Mouse (Mus musculus): ENCODE data around the gene Lrpprc. TPM values are rescaled to one million over a fixed set of nuclear protein-coding genes. Genes with fewer than 3 reads are reported as not detected.
A peak's percentile ranks its signal among the peaks of the same experiment; 100 is the strongest.

Gene Lrpprc
- polyA plus RNA-seq, 1 experiment from 2014 or later = 62.2 TPM

DNA sequence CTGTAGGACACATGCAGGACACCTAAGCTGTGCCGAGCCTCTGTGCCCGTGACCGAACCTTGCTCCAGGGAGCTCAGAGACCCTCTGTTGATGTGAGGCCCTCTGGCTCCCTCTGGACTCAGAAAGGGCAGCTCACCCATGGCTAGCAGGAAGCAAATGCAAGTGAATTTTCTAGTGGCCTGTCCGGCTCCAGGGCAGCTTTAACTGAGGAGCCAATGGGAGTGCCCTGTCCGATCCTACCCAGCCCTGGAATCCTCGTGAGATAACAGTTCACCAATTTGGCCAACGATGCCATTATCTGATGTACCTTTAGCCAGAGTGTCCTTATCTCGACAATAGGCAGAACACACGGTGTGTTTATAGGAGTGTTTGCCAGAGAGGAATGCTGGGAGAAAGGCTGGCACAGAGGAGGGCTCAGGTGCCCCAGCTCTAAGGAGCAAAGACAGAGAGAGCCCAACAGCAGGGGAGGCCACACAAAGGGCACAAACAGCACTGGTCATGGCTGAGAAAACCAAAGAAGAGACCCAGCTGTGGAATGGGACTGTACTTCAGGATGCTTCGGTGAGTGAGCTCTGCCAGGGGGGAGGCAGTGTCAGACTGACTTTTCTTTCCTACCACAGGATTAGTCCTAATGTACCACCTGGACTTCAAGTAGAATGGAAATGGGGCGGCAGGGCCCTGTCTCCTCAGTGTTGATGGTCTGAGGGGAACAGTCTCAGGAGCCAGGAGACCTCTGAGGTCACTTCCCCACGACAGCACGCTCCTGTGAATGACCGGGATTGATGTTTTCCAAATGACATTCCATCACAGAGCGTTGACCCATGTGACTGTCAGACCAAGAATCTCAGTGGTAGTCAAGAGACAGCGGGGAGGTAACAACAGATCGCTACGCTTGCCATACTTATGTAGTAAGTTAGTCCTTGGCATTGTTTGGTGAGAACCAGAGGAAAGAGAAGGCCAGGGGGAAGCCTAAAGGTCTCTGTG is 107.6 kb downstream of the Lrpprc start, which contains the start of gene Abcg5:
Gene Abcg5 (minus strand): TSS at position 278 of the 984 bp plus-strand sequence.
- WGBS (ENCODE audit: insufficient replicate concordance) = 64% methylated on average over 18 of the region's 18 CpGs

DNA sequence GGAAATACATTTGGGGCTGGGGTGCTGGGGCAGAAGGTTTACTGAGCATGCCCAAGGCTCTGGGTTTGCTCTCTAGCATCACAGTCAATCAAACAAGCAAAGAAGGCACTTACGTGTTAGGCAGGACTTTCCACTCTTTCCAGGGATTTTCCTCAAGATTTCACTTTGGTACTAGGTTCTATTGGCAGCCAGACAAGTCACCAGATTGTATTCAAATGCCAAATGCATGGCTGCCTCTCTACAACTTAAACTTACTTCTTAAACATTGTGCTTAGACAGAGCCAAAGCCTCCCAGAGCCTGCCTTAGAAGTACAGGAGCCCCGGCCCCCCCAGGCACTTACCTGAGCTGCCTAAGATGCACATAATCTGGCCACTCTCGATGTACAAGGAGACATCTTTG is 108.9 kb downstream of the Lrpprc start:
- H3K9me3 ChIP-seq (replicated peaks; ENCODE audit: control insufficient read depth, low read length) = no peaks in the 10 kb centered on the region
- no peaks in the 10 kb centered on the region for H3K27me3 ChIP-seq (ENCODE audit: control insufficient read depth, insufficient read depth, low read length)
- no peak overlapping the region for H3K9ac ChIP-seq (ENCODE audit: low read depth, low read length)
- no peak overlapping the region for H3K4me3 ChIP-seq (ENCODE audit: low read depth, low read length)
- H3K4me2 ChIP-seq = no peak overlapping the region
- 82% methylated on average over 3 of the region's 3 CpGs for WGBS (ENCODE audit: insufficient replicate concordance)
- H3K36me3 ChIP-seq (ENCODE audit: control insufficient read depth, insufficient read depth, low read length) = no peaks in the 10 kb centered on the region
- no peaks in the 10 kb centered on the region for H3K4me1 ChIP-seq (ENCODE audit: control insufficient read depth, insufficient read depth, low read length)
- no peak overlapping the region for H3K27ac ChIP-seq (ENCODE audit: low read depth, low read length)
- ATAC-seq (replicated peaks; ENCODE audit: insufficient number of reproducible peaks, low FRiP score, low TSS enrichment) = no peak

More for the DNA sequence above, 107.6 kb downstream of the Lrpprc start, which contains the start of gene Abcg5:
- no peak within 1 kb of the TSS for H3K27ac ChIP-seq (ENCODE audit: low read depth, low read length)
- H3K4me3 ChIP-seq (ENCODE audit: low read depth, low read length) = no peak within 1 kb of the TSS
- H3K27me3 ChIP-seq (ENCODE audit: control insufficient read depth, insufficient read depth, low read length) = no peaks in the 10 kb centered on the region
- no peak within 1 kb of the TSS for H3K9ac ChIP-seq (ENCODE audit: low read depth, low read length)
- no peaks in the 10 kb centered on the region for H3K4me1 ChIP-seq (ENCODE audit: control insufficient read depth, insufficient read depth, low read length)
- no peak within 1 kb of the TSS for H3K4me2 ChIP-seq
- no peak for ATAC-seq (replicated peaks; ENCODE audit: insufficient number of reproducible peaks, low FRiP score, low TSS enrichment)
- H3K9me3 ChIP-seq (replicated peaks; ENCODE audit: control insufficient read depth, low read length) = no peaks in the 10 kb centered on the region
- no peaks in the 10 kb centered on the region for H3K36me3 ChIP-seq (ENCODE audit: control insufficient read depth, insufficient read depth, low read length)

DNA sequence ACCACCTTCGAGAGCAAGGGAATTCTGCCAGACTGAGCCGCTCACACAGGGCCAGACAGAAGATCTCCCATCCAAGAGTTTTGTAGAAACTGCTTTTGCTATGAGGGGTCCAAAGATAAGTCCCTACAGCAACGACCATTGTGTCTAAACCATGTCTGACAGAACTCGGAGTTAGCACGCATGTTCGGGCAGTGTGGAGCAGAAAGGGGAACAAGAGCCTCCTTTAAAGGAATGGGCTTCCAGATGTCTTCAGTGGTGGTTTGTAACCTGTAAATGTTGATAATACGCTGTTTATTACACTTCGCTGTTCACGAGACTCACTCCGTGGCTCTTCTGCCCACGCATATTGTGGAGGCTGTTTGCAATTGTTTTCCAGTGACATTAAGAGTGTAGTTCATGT is 113.0 kb downstream of the Lrpprc start:
- no peak overlapping the region for H3K4me3 ChIP-seq (ENCODE audit: low read depth, low read length)
- no peak overlapping the region for H3K4me2 ChIP-seq
- no peaks in the 10 kb centered on the region for H3K36me3 ChIP-seq (ENCODE audit: control insufficient read depth, insufficient read depth, low read length)
- no peak overlapping the region for H3K9ac ChIP-seq (ENCODE audit: low read depth, low read length)
- peaks cover 3% of the 10 kb centered on the region; the same call in 1 of the 2 replicates for H3K27me3 ChIP-seq (ENCODE audit: control insufficient read depth, insufficient read depth, low read length)
- H3K9me3 ChIP-seq (replicated peaks; ENCODE audit: control insufficient read depth, low read length) = no peaks in the 10 kb centered on the region
- ATAC-seq (replicated peaks; ENCODE audit: insufficient number of reproducible peaks, low FRiP score, low TSS enrichment) = no peak
- 87% methylated on average over 11 of the region's 11 CpGs for WGBS (ENCODE audit: insufficient replicate concordance)
- H3K27ac ChIP-seq (ENCODE audit: low read depth, low read length) = no peak overlapping the region
- no peaks in the 10 kb centered on the region for H3K4me1 ChIP-seq (ENCODE audit: control insufficient read depth, insufficient read depth, low read length)

DNA sequence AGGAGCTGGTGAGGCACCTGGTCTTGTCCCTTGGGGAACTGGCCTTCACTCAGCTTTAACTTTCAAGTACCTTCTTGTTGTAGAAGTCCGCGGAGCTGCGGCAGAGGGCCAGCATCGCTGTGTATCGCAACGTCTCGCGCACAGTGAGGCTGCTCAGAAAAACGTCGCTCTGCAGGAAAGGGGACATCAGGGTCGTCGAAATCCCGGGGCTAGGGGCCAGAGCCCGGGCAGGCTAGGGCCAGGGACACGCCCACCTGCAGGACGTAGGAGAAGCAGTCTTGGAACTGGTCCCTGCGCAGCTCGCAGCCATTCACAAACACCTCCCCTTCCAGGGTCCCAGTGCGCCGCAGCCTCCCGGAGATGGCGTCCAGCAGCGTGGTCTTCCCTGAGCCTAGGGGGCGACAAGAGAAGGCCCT is 114.6 kb downstream of the Lrpprc start, which contains the start of gene Abcg8:
Gene Abcg8 (plus strand): TSS at position 352 of the 416 bp plus-strand sequence.
- WGBS (ENCODE audit: insufficient replicate concordance) = 3% methylated on average over 24 of the region's 24 CpGs
- Histone ChIP-seq H3K4me3 (ENCODE audit: low read depth, low read length) (peak within 1 kb of the TSS; percentile 44), H3K4me2 (peak within 1 kb of the TSS; percentile 76), H3K27ac (ENCODE audit: low read depth, low read length) (no peak within 1 kb of the TSS), H3K9ac (ENCODE audit: low read depth, low read length) (0 out of 2 replicates have a peak within 1 kb of the TSS, but pooled peaks have one; percentile 59), H3K27me3 (ENCODE audit: control insufficient read depth, insufficient read depth, low read length) (peaks cover 3% of the 10 kb centered on the region; the same call in 1 of the 2 replicates), H3K9me3 (replicated peaks; ENCODE audit: control insufficient read depth, low read length) (no peaks in the 10 kb centered on the region), H3K4me1 (ENCODE audit: control insufficient read depth, insufficient read depth, low read length) (no peaks in the 10 kb centered on the region), H3K36me3 (ENCODE audit: control insufficient read depth, insufficient read depth, low read length) (no peaks in the 10 kb centered on the region)
- ATAC-seq (replicated peaks; ENCODE audit: insufficient number of reproducible peaks, low FRiP score, low TSS enrichment) = peak; percentile 46; the same call in 1 of the 2 replicates

DNA sequence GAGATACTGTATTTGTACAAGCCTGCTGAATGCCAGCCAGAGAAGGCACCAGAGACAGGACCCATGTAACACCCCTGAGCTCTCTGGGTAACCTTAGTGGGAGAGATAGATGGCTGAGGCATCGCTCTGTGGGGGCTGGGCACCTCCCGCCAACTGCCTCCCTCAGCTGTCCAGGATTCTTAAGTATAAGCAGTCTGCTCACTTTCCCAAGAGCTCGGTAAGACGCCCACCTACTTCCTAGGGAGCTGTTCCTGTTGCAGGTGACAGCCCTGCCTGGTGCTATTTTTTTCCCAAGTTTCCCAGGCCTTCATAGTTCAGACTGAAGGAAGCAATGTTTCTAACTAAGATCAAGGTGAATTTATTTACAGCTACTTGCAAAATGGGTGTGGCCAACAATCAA is 115.4 kb downstream of the Lrpprc start:
- Histone ChIP-seq H3K4me3 (ENCODE audit: low read depth, low read length) (no peak overlapping the region), H3K36me3 (ENCODE audit: control insufficient read depth, insufficient read depth, low read length) (no peaks in the 10 kb centered on the region), H3K27me3 (ENCODE audit: control insufficient read depth, insufficient read depth, low read length) (peaks cover 3% of the 10 kb centered on the region; the same call in 1 of the 2 replicates), H3K9me3 (replicated peaks; ENCODE audit: control insufficient read depth, low read length) (no peaks in the 10 kb centered on the region), H3K27ac (ENCODE audit: low read depth, low read length) (no peak overlapping the region), H3K4me2 (no peak overlapping the region), H3K9ac (ENCODE audit: low read depth, low read length) (no peak overlapping the region), H3K4me1 (ENCODE audit: control insufficient read depth, insufficient read depth, low read length) (no peaks in the 10 kb centered on the region)
- no peak for ATAC-seq (replicated peaks; ENCODE audit: insufficient number of reproducible peaks, low FRiP score, low TSS enrichment)
- 44% methylated on average over 4 of the region's 4 CpGs for WGBS (ENCODE audit: insufficient replicate concordance)

DNA sequence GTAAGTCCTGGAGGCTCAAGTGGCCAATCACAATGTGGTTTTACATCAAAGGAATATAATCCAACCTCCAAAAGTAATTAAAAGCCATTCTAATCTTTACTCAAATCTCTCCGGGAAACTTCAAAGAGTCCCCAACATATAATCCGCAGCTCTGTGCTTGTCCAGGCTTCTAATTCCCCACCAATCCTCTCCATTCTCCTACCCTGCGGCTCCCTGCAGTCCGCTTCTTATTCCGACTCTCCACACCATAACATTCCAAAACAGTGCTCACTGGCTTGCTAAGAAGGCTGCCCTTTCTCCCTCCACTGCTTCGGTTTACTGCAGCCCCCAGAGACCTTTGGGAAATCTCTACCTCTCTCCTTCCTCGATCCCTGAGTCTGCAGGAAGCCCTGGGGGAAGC is 116.5 kb downstream of the Lrpprc start:
- Histone ChIP-seq H3K4me3 (ENCODE audit: low read depth, low read length) (no peak overlapping the region), H3K4me1 (ENCODE audit: control insufficient read depth, insufficient read depth, low read length) (no peaks in the 10 kb centered on the region), H3K27ac (ENCODE audit: low read depth, low read length) (no peak overlapping the region), H3K36me3 (ENCODE audit: control insufficient read depth, insufficient read depth, low read length) (no peaks in the 10 kb centered on the region), H3K27me3 (ENCODE audit: control insufficient read depth, insufficient read depth, low read length) (peaks cover 3% of the 10 kb centered on the region; the same call in 1 of the 2 replicates), H3K4me2 (no peak overlapping the region), H3K9me3 (replicated peaks; ENCODE audit: control insufficient read depth, low read length) (no peaks in the 10 kb centered on the region), H3K9ac (ENCODE audit: low read depth, low read length) (no peak overlapping the region)
- 46% methylated on average over 7 of the region's 7 CpGs for WGBS (ENCODE audit: insufficient replicate concordance)
- ATAC-seq (replicated peaks; ENCODE audit: insufficient number of reproducible peaks, low FRiP score, low TSS enrichment) = no peak

DNA sequence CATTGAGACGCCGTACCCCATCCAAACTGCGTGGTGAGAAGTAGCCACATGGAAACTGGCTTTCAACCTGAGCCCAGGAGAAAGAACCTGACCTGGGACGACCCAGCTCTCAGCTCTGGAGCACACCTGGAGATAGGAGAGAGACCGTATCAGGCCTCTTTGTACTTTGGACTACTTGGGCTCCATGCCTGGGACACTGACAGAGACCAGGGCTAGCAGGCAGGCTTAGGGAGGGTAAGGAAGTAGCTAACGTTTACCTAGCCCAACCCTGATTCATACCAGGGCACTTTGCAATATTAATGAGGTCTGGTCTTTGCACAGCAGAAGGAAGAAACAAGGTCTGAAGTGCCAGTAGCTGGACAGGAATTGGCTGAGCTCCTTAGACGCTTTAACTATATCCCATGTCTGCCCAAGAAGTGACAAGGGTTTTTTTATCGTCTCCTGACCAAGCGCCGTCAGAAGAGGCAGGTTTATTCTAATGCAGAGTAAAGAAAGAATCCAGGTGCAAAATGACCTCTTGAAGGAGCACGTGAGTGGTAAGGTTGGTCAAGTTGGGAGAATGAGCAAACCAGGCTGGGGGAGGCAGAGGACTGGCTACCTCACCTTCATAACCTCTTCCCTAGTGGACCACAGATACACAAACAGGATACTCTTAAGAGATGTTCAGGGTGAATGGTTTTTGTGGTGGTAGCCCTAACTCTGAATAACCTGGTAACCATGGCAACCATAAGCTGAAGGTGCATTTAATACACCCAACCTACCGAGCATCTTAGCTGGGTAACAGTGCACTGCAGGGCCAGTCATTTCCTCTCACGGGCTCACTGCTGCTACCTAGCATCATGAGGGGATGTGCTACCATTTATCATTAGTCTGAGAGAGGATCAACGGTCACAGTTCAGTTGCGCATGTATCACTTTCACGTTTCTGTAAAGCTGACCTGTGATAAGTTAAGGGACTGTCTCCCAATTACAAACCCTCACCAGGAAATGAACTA is 117.9 kb downstream of the Lrpprc start:
- Histone ChIP-seq H3K36me3 (ENCODE audit: control insufficient read depth, insufficient read depth, low read length) (no peaks in the 10 kb centered on the region), H3K27me3 (ENCODE audit: control insufficient read depth, insufficient read depth, low read length) (peaks cover 3% of the 10 kb centered on the region; the same call in 1 of the 2 replicates), H3K4me2 (no peak overlapping the region), H3K4me1 (ENCODE audit: control insufficient read depth, insufficient read depth, low read length) (no peaks in the 10 kb centered on the region), H3K9me3 (replicated peaks; ENCODE audit: control insufficient read depth, low read length) (no peaks in the 10 kb centered on the region), H3K27ac (ENCODE audit: low read depth, low read length) (no peak overlapping the region), H3K9ac (ENCODE audit: low read depth, low read length) (no peak overlapping the region), H3K4me3 (ENCODE audit: low read depth, low read length) (no peak overlapping the region)
- no peak for ATAC-seq (replicated peaks; ENCODE audit: insufficient number of reproducible peaks, low FRiP score, low TSS enrichment)
- 66% methylated on average over 16 of the region's 16 CpGs for WGBS (ENCODE audit: insufficient replicate concordance)

DNA sequence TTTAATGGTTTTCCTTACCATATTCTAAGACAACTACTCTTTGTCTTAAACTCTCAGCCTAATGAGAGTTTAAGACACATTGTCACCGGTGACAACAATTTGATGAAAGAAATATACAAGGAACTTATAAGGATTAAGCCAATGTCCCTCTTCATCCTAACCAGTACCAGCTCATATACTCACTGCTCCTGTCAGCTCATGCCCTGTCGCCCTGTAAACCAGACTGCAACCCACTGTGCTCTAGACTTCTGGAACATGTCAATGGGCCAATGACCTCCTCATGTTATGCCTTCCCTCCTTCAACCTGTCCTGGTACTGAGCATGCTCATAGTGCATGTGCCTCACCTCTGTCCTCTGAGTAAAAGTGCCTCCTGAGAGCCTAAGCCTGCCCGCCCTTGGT is 122.7 kb downstream of the Lrpprc start:
- ATAC-seq (replicated peaks; ENCODE audit: insufficient number of reproducible peaks, low FRiP score, low TSS enrichment) = no peak

More for the DNA sequence above, 122.7 kb downstream of the Lrpprc start:
- H3K36me3 ChIP-seq (ENCODE audit: control insufficient read depth, insufficient read depth, low read length) = no peaks in the 10 kb centered on the region
- H3K4me2 ChIP-seq = no peak overlapping the region
- H3K27ac ChIP-seq (ENCODE audit: low read depth, low read length) = no peak overlapping the region
- no peak overlapping the region for H3K4me3 ChIP-seq (ENCODE audit: low read depth, low read length)
- no peaks in the 10 kb centered on the region for H3K27me3 ChIP-seq (ENCODE audit: control insufficient read depth, insufficient read depth, low read length)
- peaks cover 4% of the 10 kb centered on the region; the same call in 1 of the 2 replicates for H3K4me1 ChIP-seq (ENCODE audit: control insufficient read depth, insufficient read depth, low read length)
- no peak overlapping the region for H3K9ac ChIP-seq (ENCODE audit: low read depth, low read length)
- H3K9me3 ChIP-seq (replicated peaks; ENCODE audit: control insufficient read depth, low read length) = no peaks in the 10 kb centered on the region
- WGBS (ENCODE audit: insufficient replicate concordance) = 81% methylated on average over 3 of the region's 3 CpGs

Data from heart, embryonic 11.5 days (tissue).